Mouse (Mus musculus) layer of hippocampus, adult 8-10 months (tissue): Measurements from ENCODE around the gene Slc44a3. TPM values are rescaled to one million over a fixed set of nuclear protein-coding genes. Genes with fewer than 3 reads are reported as not detected.

Source experiments
- DNase-seq, 2 experiments: peaks; one replicate each; pipeline ENCODE4 v3.0.0; 2022; ENCODE audit warnings: low spot score in 2 of 2
- total RNA-seq, 4 experiments: library from RNA; stranded (reverse); gene quantifications; 2 replicates each; pipeline ENCODE4 v1.2.4; 2022

Gene Slc44a3
- total RNA-seq: under 1 TPM in 2 of 4 experiments, not detected in 2; 0.27 to 0.72 TPM

GRCm38 (mm10) chr3:121532176-121532575, at the start of gene Slc44a3:
Gene Slc44a3 (minus strand): TSS chr3:121532404.
- no peak for DNase-seq

- no peak for DNase-seq
Measured at GRCm38 (mm10) chr3:121579880-121580549, 47.8 kb upstream of the Slc44a3 start.

- no peak for DNase-seq
Measured at GRCm38 (mm10) chr3:121579402-121579801, 47.2 kb upstream of the Slc44a3 start.

GRCm38 (mm10) chr3:121578706-121579105, 46.5 kb upstream of the Slc44a3 start:
- DNase-seq: no peak

GRCm38 (mm10) chr3:121577641-121578040, 45.4 kb upstream of the Slc44a3 start:
- no peak for DNase-seq

- no peak for DNase-seq
Measured at GRCm38 (mm10) chr3:121577032-121577591, 44.9 kb upstream of the Slc44a3 start.

- no peak for DNase-seq
Measured at GRCm38 (mm10) chr3:121576367-121576766, 44.2 kb upstream of the Slc44a3 start.

- no peak for DNase-seq
Measured at GRCm38 (mm10) chr3:121574386-121574785, 42.2 kb upstream of the Slc44a3 start.

- DNase-seq: no peak
Measured at GRCm38 (mm10) chr3:121573858-121574257, 41.7 kb upstream of the Slc44a3 start.

- no peak for DNase-seq
Measured at GRCm38 (mm10) chr3:121571491-121571890, 39.3 kb upstream of the Slc44a3 start.

- no peak for DNase-seq
Measured at GRCm38 (mm10) chr3:121570623-121571022, 38.4 kb upstream of the Slc44a3 start.

GRCm38 (mm10) chr3:121569767-121570166, 37.6 kb upstream of the Slc44a3 start:
- no peak for DNase-seq

- no peak for DNase-seq
Measured at GRCm38 (mm10) chr3:121569004-121569403, 36.8 kb upstream of the Slc44a3 start.

- no peak for DNase-seq
Measured at GRCm38 (mm10) chr3:121567904-121568303, 35.7 kb upstream of the Slc44a3 start.

GRCm38 (mm10) chr3:121567337-121567900, 35.2 kb upstream of the Slc44a3 start:
- no peak for DNase-seq

- no peak for DNase-seq
Measured at GRCm38 (mm10) chr3:121566901-121567300, 34.7 kb upstream of the Slc44a3 start.

GRCm38 (mm10) chr3:121561803-121562202, 29.6 kb upstream of the Slc44a3 start:
- no peak for DNase-seq

GRCm38 (mm10) chr3:121560115-121560865, 28.1 kb upstream of the Slc44a3 start:
- DNase-seq: no peak

- DNase-seq: no peak
Measured at GRCm38 (mm10) chr3:121559406-121560114, 27.4 kb upstream of the Slc44a3 start.

GRCm38 (mm10) chr3:121558861-121559260, 26.7 kb upstream of the Slc44a3 start:
- no peak for DNase-seq

- no peak for DNase-seq
Measured at GRCm38 (mm10) chr3:121556304-121556703, 24.1 kb upstream of the Slc44a3 start.
